Mouse (Mus musculus) bone marrow, adult 2 months (tissue): Measurements from ENCODE around the gene Fkbp11.

Source experiments
- CTCF ChIP-seq: fragments of 200-500 bp; IDR thresholded peaks from 2 replicates; pipeline ENCODE4 v1.5.1; 2011; ENCODE audit warnings: low read length, control low read depth; ENCODE audit not compliant: control insufficient read depth, insufficient read depth
- POLR2A ChIP-seq: fragments of 200-500 bp; IDR thresholded peaks from 2 replicates; pipeline ENCODE4 v1.6.1; 2011; ENCODE audit warnings: low read depth, mild to moderate bottlenecking, control low read depth, low read length, borderline replicate concordance; ENCODE audit not compliant: control insufficient read depth

DNA sequence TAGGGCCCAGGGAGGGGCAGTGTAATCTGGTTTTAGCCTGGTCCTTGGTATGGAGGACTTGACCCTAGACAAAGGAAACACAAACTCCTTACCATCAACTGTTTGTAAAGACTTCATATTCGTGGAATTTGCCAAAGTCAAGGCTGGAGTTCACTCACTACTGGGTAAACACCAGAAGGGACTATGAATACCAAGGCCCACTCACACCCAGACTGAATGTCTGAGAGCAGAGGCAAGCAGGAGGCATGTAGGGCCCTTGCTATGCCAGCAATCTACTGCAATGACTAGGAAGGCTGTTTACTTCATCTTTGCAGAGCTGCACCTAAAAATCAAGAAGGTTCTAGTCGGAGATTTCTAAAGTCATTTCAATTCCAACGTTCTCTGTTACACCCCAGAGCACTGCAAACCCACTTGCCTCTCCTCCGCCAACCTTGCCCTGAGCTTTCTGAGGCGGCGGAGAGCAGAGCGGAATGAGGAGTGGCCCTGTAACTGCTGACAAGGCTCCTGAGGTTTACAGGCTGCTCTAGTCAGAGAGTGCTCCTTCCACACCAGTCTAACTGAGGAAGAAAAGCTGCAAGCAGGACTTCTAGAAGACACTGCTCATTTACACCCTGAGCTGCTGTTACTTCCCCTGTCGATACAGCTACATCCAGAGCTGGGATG is 14.9 kb upstream of the Fkbp11 start:
- TF ChIP-seq CTCF (no peak), POLR2A (no peak)
